Mouse (Mus musculus): Measurements from ENCODE around the gene Lrch1. TPM values are rescaled to one million over a fixed set of nuclear protein-coding genes. Genes with fewer than 3 reads are reported as not detected.

Lrch1 gene
- polyA plus RNA-seq, 1 experiment from 2014 or later, result 13.5 TPM

GRCm38 (mm10) chr14:74898939-74899338 lies 48.7 kb downstream of the Lrch1 start:
- no peak for DNase-seq (ENCODE audit: low spot score)
- no peak for ATAC-seq
- WGBS, result 74% methylated on average over 5 of the region's 5 CpGs
- Histone ChIP-seq H3K4me2 (replicated peaks; ENCODE audit: low read depth, low read length) (no peak overlapping the region), H3K27me3 (replicated peaks; ENCODE audit: insufficient read depth, low read length) (no peaks in the 10 kb centered on the region), H3K27ac (ENCODE audit: low read length) (no peak overlapping the region), H3K9me3 (ENCODE audit: low read length) (no peaks in the 10 kb centered on the region), H3K4me3 (ENCODE audit: low read depth, low read length) (no peak overlapping the region), H3K4me1 (ENCODE audit: insufficient read depth, low read depth, low read length) (peaks cover 10% of the 10 kb centered on the region), H3K9ac (replicated peaks; ENCODE audit: low read depth) (no peak overlapping the region), H3K36me3 (ENCODE audit: insufficient read depth, low read length) (no peaks in the 10 kb centered on the region)
- TF ChIP-seq CTCF (IDR thresholded peaks at IDR 0.05) (no peak), EP300 (IDR thresholded peaks at IDR 0.05) (no peak)

- H3K27me3 ChIP-seq (replicated peaks; ENCODE audit: insufficient read depth, low read length), result no peaks in the 10 kb centered on the region
- no peaks in the 10 kb centered on the region for H3K4me1 ChIP-seq (ENCODE audit: insufficient read depth, low read depth, low read length)
- DNase-seq (ENCODE audit: low spot score), result no peak
- no peak for ATAC-seq
- H3K4me3 ChIP-seq (ENCODE audit: low read depth, low read length), result no peak overlapping the region
- no peak overlapping the region for H3K27ac ChIP-seq (ENCODE audit: low read length)
- no peaks in the 10 kb centered on the region for H3K9me3 ChIP-seq (ENCODE audit: low read length)
- no peak for TF ChIP-seq CTCF (IDR thresholded peaks at IDR 0.05)
- no peak for TF ChIP-seq EP300 (IDR thresholded peaks at IDR 0.05)
- H3K4me2 ChIP-seq (replicated peaks; ENCODE audit: low read depth, low read length), result no peak overlapping the region
- no peak overlapping the region for H3K9ac ChIP-seq (replicated peaks; ENCODE audit: low read depth)
- 62% methylated on average over 6 of the region's 6 CpGs for WGBS
- H3K36me3 ChIP-seq (ENCODE audit: insufficient read depth, low read length), result no peaks in the 10 kb centered on the region
Measured at GRCm38 (mm10) chr14:74893693-74894092, 54.0 kb downstream of the Lrch1 start.

GRCm38 (mm10) chr14:74893085-74893648 lies 54.5 kb downstream of the Lrch1 start:
- H3K27ac ChIP-seq (ENCODE audit: low read length), result no peak overlapping the region
- no peak for DNase-seq (ENCODE audit: low spot score)
- ATAC-seq, result no peak
- H3K4me3 ChIP-seq (ENCODE audit: low read depth, low read length), result no peak overlapping the region
- H3K4me2 ChIP-seq (replicated peaks; ENCODE audit: low read depth, low read length), result no peak overlapping the region
- WGBS, result 80% methylated on average over 3 of the region's 3 CpGs
- H3K4me1 ChIP-seq (ENCODE audit: insufficient read depth, low read depth, low read length), result no peaks in the 10 kb centered on the region
- TF ChIP-seq EP300 (IDR thresholded peaks at IDR 0.05) (no peak), CTCF (IDR thresholded peaks at IDR 0.05) (no peak)
- H3K27me3 ChIP-seq (replicated peaks; ENCODE audit: insufficient read depth, low read length), result no peaks in the 10 kb centered on the region
- no peak overlapping the region for H3K9ac ChIP-seq (replicated peaks; ENCODE audit: low read depth)
- H3K9me3 ChIP-seq (ENCODE audit: low read length), result no peaks in the 10 kb centered on the region
- no peaks in the 10 kb centered on the region for H3K36me3 ChIP-seq (ENCODE audit: insufficient read depth, low read length)

GRCm38 (mm10) chr14:74889304-74889703 lies 58.4 kb downstream of the Lrch1 start:
- TF ChIP-seq EP300 (IDR thresholded peaks at IDR 0.05), result no peak
- no peak for TF ChIP-seq CTCF (IDR thresholded peaks at IDR 0.05)
- 77% methylated on average over 2 of the region's 2 CpGs for WGBS

GRCm38 (mm10) chr14:74888103-74888502 lies 59.6 kb downstream of the Lrch1 start:
- no peak for ATAC-seq
- Histone ChIP-seq H3K27me3 (replicated peaks; ENCODE audit: insufficient read depth, low read length) (no peaks in the 10 kb centered on the region), H3K27ac (ENCODE audit: low read length) (no peak overlapping the region), H3K4me3 (ENCODE audit: low read depth, low read length) (no peak overlapping the region), H3K36me3 (ENCODE audit: insufficient read depth, low read length) (no peaks in the 10 kb centered on the region), H3K9ac (replicated peaks; ENCODE audit: low read depth) (no peak overlapping the region), H3K4me2 (replicated peaks; ENCODE audit: low read depth, low read length) (no peak overlapping the region), H3K9me3 (ENCODE audit: low read length) (no peaks in the 10 kb centered on the region), H3K4me1 (ENCODE audit: insufficient read depth, low read depth, low read length) (peaks cover 3% of the 10 kb centered on the region; the same call in 1 of the 2 replicates)
- TF ChIP-seq EP300 (IDR thresholded peaks at IDR 0.05) (no peak), CTCF (IDR thresholded peaks at IDR 0.05) (no peak)
- WGBS, result 95% methylated on average over 1 of the region's 1 CpGs
- DNase-seq (ENCODE audit: low spot score), result no peak

More at GRCm38 (mm10) chr14:74889304-74889703, 58.4 kb downstream of the Lrch1 start:
- Histone ChIP-seq H3K36me3 (ENCODE audit: insufficient read depth, low read length) (no peaks in the 10 kb centered on the region), H3K9me3 (ENCODE audit: low read length) (no peaks in the 10 kb centered on the region), H3K9ac (replicated peaks; ENCODE audit: low read depth) (no peak overlapping the region), H3K27me3 (replicated peaks; ENCODE audit: insufficient read depth, low read length) (no peaks in the 10 kb centered on the region), H3K4me3 (ENCODE audit: low read depth, low read length) (no peak overlapping the region), H3K4me1 (ENCODE audit: insufficient read depth, low read depth, low read length) (no peaks in the 10 kb centered on the region), H3K27ac (ENCODE audit: low read length) (no peak overlapping the region), H3K4me2 (replicated peaks; ENCODE audit: low read depth, low read length) (no peak overlapping the region)
- ATAC-seq, result no peak
- no peak for DNase-seq (ENCODE audit: low spot score)

- no peak for TF ChIP-seq CTCF (IDR thresholded peaks at IDR 0.05)
- no peak for TF ChIP-seq EP300 (IDR thresholded peaks at IDR 0.05)
- 55% methylated on average over 5 of the region's 5 CpGs for WGBS
- H3K27ac ChIP-seq (ENCODE audit: low read length), result no peak overlapping the region
- no peaks in the 10 kb centered on the region for H3K27me3 ChIP-seq (replicated peaks; ENCODE audit: insufficient read depth, low read length)
- H3K9ac ChIP-seq (replicated peaks; ENCODE audit: low read depth), result no peak overlapping the region
- DNase-seq (ENCODE audit: low spot score) (no peak), ATAC-seq (no peak)
- H3K9me3 ChIP-seq (ENCODE audit: low read length), result no peaks in the 10 kb centered on the region
- H3K36me3 ChIP-seq (ENCODE audit: insufficient read depth, low read length), result no peaks in the 10 kb centered on the region
- no peak overlapping the region for H3K4me2 ChIP-seq (replicated peaks; ENCODE audit: low read depth, low read length)
- peaks cover 6% of the 10 kb centered on the region; the same call in 1 of the 2 replicates for H3K4me1 ChIP-seq (ENCODE audit: insufficient read depth, low read depth, low read length)
- no peak overlapping the region for H3K4me3 ChIP-seq (ENCODE audit: low read depth, low read length)
Measured at GRCm38 (mm10) chr14:74886453-74886852, 61.2 kb downstream of the Lrch1 start.

- DNase-seq (ENCODE audit: low spot score) (no peak), ATAC-seq (no peak)
- no peak for TF ChIP-seq EP300 (IDR thresholded peaks at IDR 0.05)
- TF ChIP-seq CTCF (IDR thresholded peaks at IDR 0.05), result no peak
- H3K4me3 ChIP-seq (ENCODE audit: low read depth, low read length), result no peak overlapping the region
- H3K9me3 ChIP-seq (ENCODE audit: low read length), result no peaks in the 10 kb centered on the region
- no peak overlapping the region for H3K27ac ChIP-seq (ENCODE audit: low read length)
- H3K36me3 ChIP-seq (ENCODE audit: insufficient read depth, low read length), result no peaks in the 10 kb centered on the region
- WGBS, result 75% methylated on average over 7 of the region's 7 CpGs
- no peak overlapping the region for H3K9ac ChIP-seq (replicated peaks; ENCODE audit: low read depth)
- H3K4me1 ChIP-seq (ENCODE audit: insufficient read depth, low read depth, low read length), result peaks cover 6% of the 10 kb centered on the region; the same call in 1 of the 2 replicates
- no peaks in the 10 kb centered on the region for H3K27me3 ChIP-seq (replicated peaks; ENCODE audit: insufficient read depth, low read length)
- no peak overlapping the region for H3K4me2 ChIP-seq (replicated peaks; ENCODE audit: low read depth, low read length)
Measured at GRCm38 (mm10) chr14:74884920-74885319, 62.8 kb downstream of the Lrch1 start.

Measured in lung, postnatal 0 days (tissue).